Mouse (Mus musculus): ENCODE measurements around the gene Hist2h2be.
"Not testable (repeated sequence)": the region's sequence is repeated elsewhere in the genome, so short reads cannot be mapped to it uniquely, and the experiment has no call there.

Gene Hist2h2be

GRCm38 (mm10) chr3:96220765-96221639 lies at the start of gene Hist2h2be, which contains the start of gene Hist2h2ac:
Gene Hist2h2be (plus strand): TSS chr3:96221119.
Gene Hist2h2ac (minus strand): TSS chr3:96220880.
- peak; percentile 91 for DNase-seq (ENCODE audit: low spot score)

GRCm38 (mm10) chr3:96171583-96172196 lies 49.2 kb upstream of the Hist2h2be start:
- no peak for DNase-seq (ENCODE audit: low spot score)

GRCm38 (mm10) chr3:96172197-96173178 lies 48.4 kb upstream of the Hist2h2be start, which contains the start of gene Sf3b4:
Gene Sf3b4 (plus strand): TSS chr3:96172332.
- DNase-seq (ENCODE audit: low spot score) = peak; percentile 82

GRCm38 (mm10) chr3:96173185-96173584 lies 47.7 kb upstream of the Hist2h2be start:
- no peak for DNase-seq (ENCODE audit: low spot score)

- not testable (repeated sequence) for DNase-seq (ENCODE audit: low spot score)
Measured at GRCm38 (mm10) chr3:96174042-96174441, 46.9 kb upstream of the Hist2h2be start.

- DNase-seq (ENCODE audit: low spot score) = no peak
Measured at GRCm38 (mm10) chr3:96175251-96175650, 45.7 kb upstream of the Hist2h2be start.

GRCm38 (mm10) chr3:96178427-96178826 lies 42.5 kb upstream of the Hist2h2be start:
- no peak for DNase-seq (ENCODE audit: low spot score)

GRCm38 (mm10) chr3:96178902-96179301 lies 42.0 kb upstream of the Hist2h2be start:
- DNase-seq (ENCODE audit: low spot score) = no peak

- no peak for DNase-seq (ENCODE audit: low spot score)
Measured at GRCm38 (mm10) chr3:96179531-96179930, 41.4 kb upstream of the Hist2h2be start.

GRCm38 (mm10) chr3:96180727-96181477 lies 40.0 kb upstream of the Hist2h2be start, which contains the start of gene Sv2a:
Gene Sv2a (plus strand): TSS chr3:96181151.
- DNase-seq (ENCODE audit: low spot score) = peak; percentile 70

GRCm38 (mm10) chr3:96181510-96182381 lies 39.2 kb upstream of the Hist2h2be start:
- no peak for DNase-seq (ENCODE audit: low spot score)

GRCm38 (mm10) chr3:96182382-96182776 lies 38.5 kb upstream of the Hist2h2be start:
- no peak for DNase-seq (ENCODE audit: low spot score)

GRCm38 (mm10) chr3:96192977-96193376 lies 27.9 kb upstream of the Hist2h2be start:
- no peak for DNase-seq (ENCODE audit: low spot score)

GRCm38 (mm10) chr3:96194966-96195365 lies 26.0 kb upstream of the Hist2h2be start:
- DNase-seq (ENCODE audit: low spot score) = no peak

GRCm38 (mm10) chr3:96195616-96196313 lies 25.2 kb upstream of the Hist2h2be start:
- no peak for DNase-seq (ENCODE audit: low spot score)

GRCm38 (mm10) chr3:96196437-96197128 lies 24.3 kb upstream of the Hist2h2be start:
- no peak for DNase-seq (ENCODE audit: low spot score)

- DNase-seq (ENCODE audit: low spot score) = peak; percentile 92
Measured at GRCm38 (mm10) chr3:96197129-96197749, 23.7 kb upstream of the Hist2h2be start.

- DNase-seq (ENCODE audit: low spot score) = no peak
Measured at GRCm38 (mm10) chr3:96198181-96198580, 22.7 kb upstream of the Hist2h2be start.
